Mouse (Mus musculus): ENCODE measurements at regions not wholly inside any gene's neighbourhood (a gene's known extent, or its start where the extent isn't known, plus 50 kb on each side); places are given as distances from the start of the nearest gene placed in this dataset.

- no peak for DNase-seq (ENCODE audit: low read depth in 1 of 2, low spot score in 2 of 2)
- Histone ChIP-seq H3K4me1 (ENCODE audit: control insufficient read depth, insufficient read depth, insufficient read length) (no peaks in the 10 kb centered on the region), H3K36me3 (ENCODE audit: control insufficient read depth, insufficient read depth, low read length) (no peaks in the 10 kb centered on the region), H3K27ac (ENCODE audit: insufficient read depth, low read length) (no peak overlapping the region), H3K4me3 (ENCODE audit: extremely low read depth, insufficient read depth, insufficient read length) (no peak overlapping the region), H3K27me3 (ENCODE audit: control insufficient read depth, insufficient read depth, low read length) (no peaks in the 10 kb centered on the region)
- 69% methylated on average over 7 of the region's 7 CpGs for WGBS
- TF ChIP-seq POLR2A (IDR thresholded peaks at IDR 0.05; ENCODE audit: low read depth, low read length) (no peak), CTCF (IDR thresholded peaks at IDR 0.05; ENCODE audit: extremely low read depth, insufficient read depth, insufficient read length, insufficient replicate concordance) (no peak)
Observed at GRCm38 (mm10) chr9:72208296-72208695, 66.4 kb upstream of the Zfp280d start.

GRCm38 (mm10) chr9:72217296-72218028 lies 57.2 kb upstream of the Zfp280d start:
- WGBS: 82% methylated on average over 11 of the region's 11 CpGs
- Histone ChIP-seq H3K27ac (ENCODE audit: insufficient read depth, low read length) (no peak overlapping the region), H3K27me3 (ENCODE audit: control insufficient read depth, insufficient read depth, low read length) (no peaks in the 10 kb centered on the region), H3K36me3 (ENCODE audit: control insufficient read depth, insufficient read depth, low read length) (no peaks in the 10 kb centered on the region), H3K4me1 (ENCODE audit: control insufficient read depth, insufficient read depth, insufficient read length) (no peaks in the 10 kb centered on the region), H3K4me3 (ENCODE audit: extremely low read depth, insufficient read depth, insufficient read length) (no peak overlapping the region)
- DNase-seq (ENCODE audit: low read depth in 1 of 2, low spot score in 2 of 2): no peak
- no peak for TF ChIP-seq POLR2A (IDR thresholded peaks at IDR 0.05; ENCODE audit: low read depth, low read length)
- TF ChIP-seq CTCF (IDR thresholded peaks at IDR 0.05; ENCODE audit: extremely low read depth, insufficient read depth, insufficient read length, insufficient replicate concordance): no peak

- no peaks in the 10 kb centered on the region for H3K27me3 ChIP-seq (ENCODE audit: control insufficient read depth, insufficient read depth, low read length)
- no peak overlapping the region for H3K27ac ChIP-seq (ENCODE audit: insufficient read depth, low read length)
- no peak overlapping the region for H3K4me3 ChIP-seq (ENCODE audit: extremely low read depth, insufficient read depth, insufficient read length)
- H3K4me1 ChIP-seq (ENCODE audit: control insufficient read depth, insufficient read depth, insufficient read length): no peaks in the 10 kb centered on the region
- TF ChIP-seq CTCF (IDR thresholded peaks at IDR 0.05; ENCODE audit: extremely low read depth, insufficient read depth, insufficient read length, insufficient replicate concordance) (no peak), POLR2A (IDR thresholded peaks at IDR 0.05; ENCODE audit: low read depth, low read length) (no peak)
- H3K36me3 ChIP-seq (ENCODE audit: control insufficient read depth, insufficient read depth, low read length): no peaks in the 10 kb centered on the region
- no peak for DNase-seq (ENCODE audit: low read depth in 1 of 2, low spot score in 2 of 2)
- 88% methylated on average over 7 of the region's 7 CpGs for WGBS
Observed at GRCm38 (mm10) chr9:72218736-72219135, 55.9 kb upstream of the Zfp280d start.

GRCm38 (mm10) chr9:72219892-72220291 lies 54.8 kb upstream of the Zfp280d start:
- 91% methylated on average over 12 of the region's 12 CpGs for WGBS
- Histone ChIP-seq H3K27me3 (ENCODE audit: control insufficient read depth, insufficient read depth, low read length) (no peaks in the 10 kb centered on the region), H3K4me1 (ENCODE audit: control insufficient read depth, insufficient read depth, insufficient read length) (no peaks in the 10 kb centered on the region), H3K27ac (ENCODE audit: insufficient read depth, low read length) (no peak overlapping the region), H3K4me3 (ENCODE audit: extremely low read depth, insufficient read depth, insufficient read length) (no peak overlapping the region), H3K36me3 (ENCODE audit: control insufficient read depth, insufficient read depth, low read length) (no peaks in the 10 kb centered on the region)
- DNase-seq (ENCODE audit: low read depth in 1 of 2, low spot score in 2 of 2): no peak
- TF ChIP-seq POLR2A (IDR thresholded peaks at IDR 0.05; ENCODE audit: low read depth, low read length): no peak
- no peak for TF ChIP-seq CTCF (IDR thresholded peaks at IDR 0.05; ENCODE audit: extremely low read depth, insufficient read depth, insufficient read length, insufficient replicate concordance)

GRCm38 (mm10) chr9:72221333-72221732 lies 53.3 kb upstream of the Zfp280d start:
- DNase-seq (ENCODE audit: low read depth in 1 of 2, low spot score in 2 of 2): no peak
- 86% methylated on average over 5 of the region's 5 CpGs for WGBS

More at GRCm38 (mm10) chr9:72221333-72221732, 53.3 kb upstream of the Zfp280d start:
- TF ChIP-seq POLR2A (IDR thresholded peaks at IDR 0.05; ENCODE audit: low read depth, low read length) (no peak), CTCF (IDR thresholded peaks at IDR 0.05; ENCODE audit: extremely low read depth, insufficient read depth, insufficient read length, insufficient replicate concordance) (no peak)
- no peak overlapping the region for H3K4me3 ChIP-seq (ENCODE audit: extremely low read depth, insufficient read depth, insufficient read length)
- no peak overlapping the region for H3K27ac ChIP-seq (ENCODE audit: insufficient read depth, low read length)
- no peaks in the 10 kb centered on the region for H3K4me1 ChIP-seq (ENCODE audit: control insufficient read depth, insufficient read depth, insufficient read length)
- no peaks in the 10 kb centered on the region for H3K27me3 ChIP-seq (ENCODE audit: control insufficient read depth, insufficient read depth, low read length)
- no peaks in the 10 kb centered on the region for H3K36me3 ChIP-seq (ENCODE audit: control insufficient read depth, insufficient read depth, low read length)

Data from spleen, adult 2 months (tissue).